Mouse (Mus musculus) embryonic facial prominence, embryonic 10.5 days (tissue): ENCODE data around the gene Pycard. TPM values are rescaled to one million over a fixed set of nuclear protein-coding genes. Genes with fewer than 3 reads are reported as not detected.
"Not testable (repeated sequence)": the region's sequence is repeated elsewhere in the genome, so short reads cannot be mapped to it uniquely, and the experiment has no call there.

Experiments
- DNase-seq: peaks from one replicate; pipeline ENCODE4 v3.0.0-alpha.2; 2017; ENCODE audit warnings: low spot score
- H3K27ac ChIP-seq: fragments of 300-500 bp; sonication (generic); replicated peaks from 2 replicates; pipeline ENCODE4 v1.5.1; 2016; ENCODE audit warnings: mild to moderate bottlenecking
- H3K27me3 ChIP-seq: fragments of 300-500 bp; sonication (generic); replicated peaks from 2 replicates; pipeline ENCODE4 v1.6.1; 2016; ENCODE audit warnings: low read depth, mild to moderate bottlenecking; ENCODE audit not compliant: poor library complexity, severe bottlenecking
- H3K36me3 ChIP-seq: fragments of 300-500 bp; sonication (generic); replicated peaks from 2 replicates; pipeline ENCODE4 v1.6.1; 2016; ENCODE audit warnings: mild to moderate bottlenecking, moderate library complexity
- H3K4me1 ChIP-seq: fragments of 300-500 bp; sonication (generic); 2 replicates; pipeline ENCODE4 v1.6.1; 2016
- H3K4me3 ChIP-seq: fragments of 300-500 bp; sonication (generic); 2 replicates; pipeline ENCODE4 v1.5.1; 2016; ENCODE audit warnings: mild to moderate bottlenecking, moderate library complexity
- H3K9me3 ChIP-seq: fragments of 300-500 bp; sonication (generic); 2 replicates; pipeline ENCODE4 v1.6.1; 2016; ENCODE audit warnings: mild to moderate bottlenecking
- WGBS: fragments of 180-500 bp; shearing (Covaris S2); methylation state at CpG from one replicate; pipeline ENCODE4 v1.1.7; 2016; 5-methylcytosine and 5-hydroxymethylcytosine counted together
- polyA plus RNA-seq: library from polyadenylated mRNA; unstranded; fragments of >200 nt; fragmentation: Nextera tagmentation; extraction: Ambion mirVana; gene quantifications from 2 replicates; pipeline ENCODE4 v1.2.1, GENCODE M21; 2016

Gene Pycard
- polyA plus RNA-seq = 5.8 and 6.2 TPM in 2 replicates

DNA sequence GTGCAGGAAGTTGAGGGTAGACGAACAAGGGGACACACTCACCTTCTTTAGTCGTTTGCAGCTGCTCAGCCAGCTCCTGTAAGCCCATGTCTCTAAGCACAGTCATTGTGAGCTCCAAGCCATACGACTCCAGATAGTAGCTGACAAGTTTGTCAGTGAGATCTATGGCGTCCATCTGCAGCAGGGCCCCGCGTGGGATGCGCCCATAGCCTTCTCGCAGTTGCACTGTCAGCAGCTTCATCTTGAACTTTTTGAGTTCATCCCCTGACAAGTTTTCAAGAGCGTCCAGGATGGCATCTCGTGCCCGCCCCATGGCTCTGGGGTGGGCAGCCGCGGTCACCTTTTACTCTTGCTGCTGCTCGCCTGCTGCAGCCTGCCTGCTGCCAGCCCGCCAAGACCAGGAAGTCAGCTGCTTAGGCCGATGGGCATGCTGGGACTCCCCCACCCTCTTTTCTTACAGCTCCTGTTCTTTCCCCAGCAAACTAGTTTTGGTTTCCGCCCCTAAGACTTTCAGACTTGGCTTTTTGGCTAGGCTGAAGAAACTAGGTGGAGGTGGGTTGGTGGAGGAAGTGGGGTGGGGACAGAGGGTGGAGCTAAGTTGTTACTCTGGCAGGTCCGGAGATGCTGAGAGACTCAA, at the start of gene Pycard:
Gene Pycard, minus strand, starts transcription at position 527 of the 637 bp plus-strand sequence.
- DNase-seq = peak; percentile 38
- Histone ChIP-seq H3K9me3 (no peaks in the 10 kb centered on the region), H3K27ac (peak within 1 kb of the TSS; percentile 19; the same call in 1 of the 2 replicates), H3K4me1 (peaks cover 19% of the 10 kb centered on the region), H3K4me3 (peak within 1 kb of the TSS; percentile 39), H3K36me3 (peaks cover 43% of the 10 kb centered on the region), H3K27me3 (no peaks in the 10 kb centered on the region)
- 17% methylated on average over 18 of the region's 18 CpGs for WGBS

DNA sequence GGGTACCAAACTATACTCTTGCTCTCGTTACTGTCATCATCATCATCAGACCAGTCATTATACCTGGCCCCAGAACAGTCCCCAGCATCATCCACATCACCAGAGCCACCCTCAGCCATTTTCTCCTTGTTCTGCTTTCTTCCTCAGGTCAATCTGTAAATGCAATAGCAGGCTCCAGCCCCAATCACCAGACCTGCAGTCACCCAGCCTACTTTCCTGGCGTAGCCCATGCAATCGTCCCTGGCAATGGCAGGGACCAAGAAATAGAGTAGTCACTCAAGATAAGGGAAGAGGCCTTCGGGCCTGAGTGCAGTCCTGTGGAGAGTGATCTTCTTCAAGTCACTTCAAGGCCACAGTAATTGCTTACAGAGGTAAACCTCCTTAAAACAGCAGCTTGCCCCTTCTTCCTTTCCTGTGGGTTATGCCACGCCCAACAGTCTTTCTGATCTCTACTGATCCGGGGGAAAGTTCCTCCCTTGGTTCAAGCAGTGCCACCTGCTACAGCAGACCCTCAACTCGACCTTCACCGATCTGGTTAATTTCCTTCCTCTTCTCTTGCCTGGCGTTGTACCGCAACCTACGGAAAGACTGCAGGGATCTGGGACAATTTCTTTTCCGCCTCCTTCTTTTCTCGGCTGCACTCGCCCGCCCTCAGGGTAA, 48.6 kb upstream of the Pycard start:
- DNase-seq, H3K27me3 ChIP-seq, H3K4me3 ChIP-seq, H3K27ac ChIP-seq, H3K4me1 ChIP-seq, H3K36me3 ChIP-seq, H3K9me3 ChIP-seq: not testable (repeated sequence)
- 78% methylated on average over 15 of the region's 15 CpGs for WGBS

DNA sequence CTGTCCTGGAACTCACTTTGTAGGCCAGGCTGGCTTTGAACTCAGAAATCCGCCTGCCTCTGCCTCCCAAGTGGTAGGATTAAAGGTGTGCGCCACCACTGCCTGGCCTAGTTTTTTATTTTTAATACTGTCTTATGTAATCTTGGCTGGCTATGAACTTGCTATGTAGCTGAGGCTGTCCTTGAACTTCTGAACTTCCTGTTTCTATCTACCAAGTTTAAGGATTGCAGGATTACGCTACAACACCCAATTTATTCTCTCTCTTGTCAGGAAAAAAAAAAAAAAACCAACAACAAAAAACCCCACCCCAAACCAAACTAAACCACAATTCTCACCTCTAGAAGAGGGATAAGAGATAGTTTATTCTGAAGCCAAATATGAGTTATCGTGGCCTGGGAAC, 39.9 kb upstream of the Pycard start:
- no peak overlapping the region for H3K4me3 ChIP-seq
- no peaks in the 10 kb centered on the region for H3K27me3 ChIP-seq
- H3K4me1 ChIP-seq = no peaks in the 10 kb centered on the region
- H3K27ac ChIP-seq = no peak overlapping the region
- no peaks in the 10 kb centered on the region for H3K9me3 ChIP-seq
- no peaks in the 10 kb centered on the region for H3K36me3 ChIP-seq
- DNase-seq = no peak
- WGBS = 93% methylated on average over 4 of the region's 4 CpGs

- DNase-seq = no peak
- WGBS = 96% methylated on average over 3 of the region's 3 CpGs
- H3K27me3 ChIP-seq = no peaks in the 10 kb centered on the region
- no peak overlapping the region for H3K4me3 ChIP-seq
- no peaks in the 10 kb centered on the region for H3K4me1 ChIP-seq
- H3K27ac ChIP-seq = no peak overlapping the region
- no peaks in the 10 kb centered on the region for H3K36me3 ChIP-seq
- no peaks in the 10 kb centered on the region for H3K9me3 ChIP-seq
Measured at GRCm38 (mm10) chr7:128032989-128033293, 39.3 kb upstream of the Pycard start.

DNA sequence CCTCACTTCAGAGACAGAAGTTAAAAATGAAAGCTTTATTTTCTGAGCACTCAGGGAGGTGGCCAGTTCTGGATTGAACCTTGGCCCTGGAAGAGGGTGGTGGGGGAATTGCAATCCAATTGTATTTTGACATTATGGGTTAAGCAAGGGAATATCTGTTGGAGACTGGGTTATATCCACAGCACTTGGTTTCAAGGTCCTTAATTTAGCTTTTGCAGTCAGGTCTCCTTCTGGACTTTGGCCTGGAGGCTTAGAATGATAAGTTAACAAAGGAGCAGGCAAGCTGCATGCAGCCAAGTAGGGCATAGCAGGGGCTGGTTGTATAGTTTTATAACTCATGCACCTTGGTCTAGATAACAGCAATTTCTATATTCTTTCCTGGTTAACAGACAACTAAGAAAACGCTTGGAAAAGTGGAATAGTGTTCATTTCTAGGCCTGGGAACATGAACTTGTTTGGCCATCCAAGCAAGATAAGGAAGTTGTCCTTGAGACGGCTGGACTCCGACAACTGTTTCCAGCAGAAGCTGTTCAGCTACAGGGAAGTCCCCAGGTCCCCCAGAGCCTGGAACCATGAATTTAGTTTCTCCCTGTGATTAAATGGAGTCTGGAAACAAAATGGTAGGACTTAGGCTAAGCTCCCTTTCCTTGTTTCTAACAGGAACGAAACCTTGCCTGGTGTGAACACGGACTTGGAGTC, 38.8 kb upstream of the Pycard start:
- WGBS = 93% methylated on average over 5 of the region's 5 CpGs
- no peaks in the 10 kb centered on the region for H3K36me3 ChIP-seq
- no peak overlapping the region for H3K4me3 ChIP-seq
- H3K4me1 ChIP-seq = no peaks in the 10 kb centered on the region
- DNase-seq = no peak
- H3K27ac ChIP-seq = no peak overlapping the region
- H3K9me3 ChIP-seq = no peaks in the 10 kb centered on the region
- no peaks in the 10 kb centered on the region for H3K27me3 ChIP-seq

DNA sequence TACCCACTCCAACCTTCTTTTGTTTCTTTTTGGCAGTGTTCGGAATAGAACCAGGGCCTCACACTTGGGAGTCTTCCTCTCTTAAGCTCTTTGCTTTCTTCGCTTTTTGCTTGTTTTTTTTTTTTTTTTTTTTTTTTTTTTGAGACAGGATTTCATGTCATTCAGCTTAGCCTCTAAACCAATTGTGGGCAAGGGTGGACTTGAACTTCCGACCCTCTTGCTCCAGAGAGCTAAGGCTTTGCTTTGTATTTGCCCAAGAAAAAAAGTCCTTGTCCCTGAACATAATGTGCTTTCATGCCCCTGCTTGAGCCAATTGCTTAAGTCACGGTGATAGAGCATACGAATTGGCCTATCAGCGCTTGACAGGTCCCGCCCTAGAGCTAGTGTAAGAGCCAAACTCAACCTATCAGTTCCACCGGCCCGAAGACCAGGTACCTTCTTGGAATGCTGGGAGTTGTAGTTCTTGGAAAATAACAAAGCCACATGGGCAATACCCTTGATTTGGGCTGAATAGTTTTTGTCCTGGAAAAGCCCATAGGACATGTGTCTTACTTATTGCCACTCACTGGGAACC, 37.8 kb upstream of the Pycard start:
- no peak overlapping the region for H3K27ac ChIP-seq
- H3K36me3 ChIP-seq = no peaks in the 10 kb centered on the region
- peak; percentile 52 for DNase-seq
- H3K4me1 ChIP-seq = no peaks in the 10 kb centered on the region
- 35% methylated on average over 9 of the region's 9 CpGs for WGBS
- H3K9me3 ChIP-seq = no peaks in the 10 kb centered on the region
- no peaks in the 10 kb centered on the region for H3K27me3 ChIP-seq
- H3K4me3 ChIP-seq = no peak overlapping the region

GRCm38 (mm10) chr7:128025381-128025780, 31.7 kb upstream of the Pycard start:
- no peaks in the 10 kb centered on the region for H3K9me3 ChIP-seq
- H3K36me3 ChIP-seq = no peaks in the 10 kb centered on the region
- no peak overlapping the region for H3K27ac ChIP-seq
- H3K27me3 ChIP-seq = no peaks in the 10 kb centered on the region
- H3K4me3 ChIP-seq = no peak overlapping the region
- H3K4me1 ChIP-seq = no peaks in the 10 kb centered on the region
- WGBS = 85% methylated on average over 4 of the region's 4 CpGs
- DNase-seq = no peak

DNA sequence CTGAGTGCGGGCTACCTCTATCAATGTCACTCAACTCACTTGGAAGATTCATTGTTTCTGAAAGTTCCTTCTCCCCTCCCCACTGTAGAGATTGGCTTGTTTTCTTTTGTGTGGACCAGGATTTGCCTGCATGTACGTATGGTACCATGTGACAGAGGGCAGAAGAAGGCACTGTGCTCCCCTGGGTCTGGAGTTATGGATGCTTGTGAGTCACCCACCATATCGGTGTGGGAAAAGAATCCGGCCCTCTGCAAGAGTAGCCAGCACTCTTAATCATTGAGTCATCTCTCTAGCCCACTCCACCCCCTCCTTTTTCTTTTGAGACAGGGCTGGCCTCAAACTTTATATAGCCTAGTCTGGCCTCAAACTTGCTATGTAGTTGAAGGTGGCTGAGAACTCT, 31.3 kb upstream of the Pycard start:
- WGBS = 91% methylated on average over 4 of the region's 4 CpGs
- no peak for DNase-seq
- no peaks in the 10 kb centered on the region for H3K9me3 ChIP-seq
- H3K4me1 ChIP-seq = no peaks in the 10 kb centered on the region
- no peak overlapping the region for H3K27ac ChIP-seq
- no peaks in the 10 kb centered on the region for H3K27me3 ChIP-seq
- no peaks in the 10 kb centered on the region for H3K36me3 ChIP-seq
- no peak overlapping the region for H3K4me3 ChIP-seq

DNA sequence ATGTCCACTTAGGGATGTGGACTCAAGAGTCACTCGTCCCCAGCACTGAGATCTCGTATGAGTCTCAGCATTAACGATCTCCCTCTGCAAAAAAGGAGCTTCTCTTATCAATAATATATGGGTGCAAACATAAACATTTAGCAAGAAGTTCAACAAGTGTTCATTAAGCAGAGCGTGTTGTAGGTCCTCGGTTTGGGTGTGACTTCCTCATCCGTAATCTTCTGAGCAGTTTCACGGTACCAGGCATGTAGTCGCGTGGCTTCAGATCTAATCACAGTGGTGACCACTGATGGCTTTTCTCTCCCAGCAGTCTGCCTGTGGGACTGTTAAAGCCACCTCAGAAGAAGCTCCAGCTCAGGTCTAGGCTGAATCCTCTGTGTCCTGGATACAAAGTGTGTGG, 30.7 kb upstream of the Pycard start:
- no peaks in the 10 kb centered on the region for H3K36me3 ChIP-seq
- 93% methylated on average over 9 of the region's 9 CpGs for WGBS
- no peaks in the 10 kb centered on the region for H3K9me3 ChIP-seq
- H3K27me3 ChIP-seq = no peaks in the 10 kb centered on the region
- no peak overlapping the region for H3K4me3 ChIP-seq
- no peak for DNase-seq
- H3K4me1 ChIP-seq = no peaks in the 10 kb centered on the region
- no peak overlapping the region for H3K27ac ChIP-seq

- no peak overlapping the region for H3K27ac ChIP-seq
- 94% methylated on average over 4 of the region's 4 CpGs for WGBS
- DNase-seq = no peak
- H3K27me3 ChIP-seq = no peaks in the 10 kb centered on the region
- no peaks in the 10 kb centered on the region for H3K4me1 ChIP-seq
- H3K9me3 ChIP-seq = no peaks in the 10 kb centered on the region
- H3K4me3 ChIP-seq = no peak overlapping the region
- no peaks in the 10 kb centered on the region for H3K36me3 ChIP-seq
Measured at GRCm38 (mm10) chr7:128023565-128023964, 29.9 kb upstream of the Pycard start.

DNA sequence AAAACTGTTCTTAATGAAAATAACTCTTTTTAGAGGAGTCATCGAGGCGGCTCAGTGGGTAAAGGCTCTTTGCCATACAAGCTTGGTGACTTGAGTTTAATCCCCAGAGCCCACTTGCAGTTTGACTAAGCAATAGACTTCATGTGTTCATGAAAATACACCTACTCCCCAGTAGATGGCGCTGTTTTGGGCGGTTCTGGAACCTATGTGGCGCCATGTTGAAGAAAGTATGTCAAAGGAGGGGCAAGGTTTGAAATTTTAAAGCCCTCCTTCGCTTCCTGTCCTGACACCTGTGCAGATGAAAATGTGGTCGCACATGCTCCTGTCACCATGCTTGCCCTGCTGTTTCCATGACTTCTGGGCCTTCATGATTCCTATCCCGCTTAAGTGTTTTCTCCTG, 29.3 kb upstream of the Pycard start:
- H3K4me1 ChIP-seq = no peaks in the 10 kb centered on the region

GRCm38 (mm10) chr7:128019187-128019586, 25.5 kb upstream of the Pycard start:
- no peaks in the 10 kb centered on the region for H3K36me3 ChIP-seq
- no peaks in the 10 kb centered on the region for H3K9me3 ChIP-seq
- H3K27me3 ChIP-seq = no peaks in the 10 kb centered on the region
- H3K4me1 ChIP-seq = no peaks in the 10 kb centered on the region
- WGBS = 77% methylated on average over 2 of the region's 2 CpGs
- no peak overlapping the region for H3K27ac ChIP-seq
- no peak for DNase-seq
- H3K4me3 ChIP-seq = no peak overlapping the region

More for the DNA sequence above, 29.3 kb upstream of the Pycard start:
- 61% methylated on average over 8 of the region's 8 CpGs for WGBS
- Histone ChIP-seq H3K27me3 (no peaks in the 10 kb centered on the region), H3K27ac (no peak overlapping the region), H3K4me3 (no peak overlapping the region), H3K36me3 (no peaks in the 10 kb centered on the region), H3K9me3 (no peaks in the 10 kb centered on the region)
- no peak for DNase-seq

DNA sequence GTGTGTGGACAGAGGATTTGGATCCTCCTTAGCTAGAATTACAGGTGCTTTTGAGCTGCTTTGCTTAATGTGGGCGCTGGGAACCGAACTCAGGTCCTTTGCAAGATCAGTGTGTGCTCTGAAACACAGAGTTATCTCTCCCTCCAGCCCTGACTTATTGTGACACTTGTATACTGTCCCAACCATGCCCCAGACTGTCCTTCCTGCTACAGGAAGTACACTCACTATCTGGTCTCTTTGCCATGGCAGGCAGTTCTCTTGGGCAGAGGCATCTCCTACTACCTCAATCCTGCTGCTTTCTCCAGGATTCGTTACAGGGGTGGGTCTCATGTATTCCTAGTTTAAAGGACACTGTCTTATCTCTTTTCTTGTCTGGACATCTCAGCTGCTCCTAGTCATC, 24.6 kb upstream of the Pycard start:
- 87% methylated on average over 3 of the region's 3 CpGs for WGBS
- Histone ChIP-seq H3K4me3 (no peak overlapping the region), H3K4me1 (no peaks in the 10 kb centered on the region), H3K27ac (no peak overlapping the region), H3K36me3 (no peaks in the 10 kb centered on the region), H3K9me3 (no peaks in the 10 kb centered on the region), H3K27me3 (no peaks in the 10 kb centered on the region)
- no peak for DNase-seq
